Mouse (Mus musculus) heart, embryonic 14.5 days (tissue): ENCODE data around the gene Ccr5. TPM values are rescaled to one million over a fixed set of nuclear protein-coding genes. Genes with fewer than 3 reads are reported as not detected.
"Not testable (repeated sequence)": the region's sequence is repeated elsewhere in the genome, so short reads cannot be mapped to it uniquely, and the experiment has no call there.

Experiments used
- ATAC-seq: fragments of 200-750 bp; cut with Nextera tagmentation; 2 replicates; pipeline ENCODE4 v1.8.0; 2017; ENCODE audit warnings: low read depth, moderate TSS enrichment; ENCODE audit not compliant: insufficient number of reproducible peaks, insufficient read depth, low FRiP score
- H3K27ac ChIP-seq, 2 experiments: fragments of 200-500 bp in 1 of 2; fragments of 300-500 bp in 1 of 2; sonication (generic) in 1 of 2; replicated peaks in 1 of 2; 2 replicates each; pipeline ENCODE4 v1.5.1; 2012 to 2014; ENCODE audit warnings: low read depth in 2 of 2, low read length in 2 of 2, control low read depth in 1 of 2, mild to moderate bottlenecking in 1 of 2, mixed read lengths in 1 of 2; ENCODE audit not compliant: control insufficient read depth in 1 of 2, insufficient read depth in 1 of 2
- H3K27me3 ChIP-seq: fragments of 300-500 bp; sonication (generic); 2 replicates; pipeline ENCODE4 v1.6.1; 2014; ENCODE audit warnings: mild to moderate bottlenecking, low read length, control low read depth; ENCODE audit not compliant: control insufficient read depth, insufficient read depth
- H3K36me3 ChIP-seq: fragments of 300-500 bp; sonication (generic); 2 replicates; pipeline ENCODE4 v1.6.1; 2014; ENCODE audit warnings: mild to moderate bottlenecking, control low read depth, low read length, mixed read lengths; ENCODE audit not compliant: control insufficient read depth, insufficient read depth
- H3K4me1 ChIP-seq, 2 experiments: fragments of 200-500 bp in 1 of 2; fragments of 300-500 bp in 1 of 2; sonication (generic) in 1 of 2; 2 replicates each; pipeline ENCODE4 v1.6.1; 2012 to 2014; ENCODE audit warnings: low read length in 2 of 2, control low read depth in 1 of 2, mixed read lengths in 1 of 2; ENCODE audit not compliant: control insufficient read depth in 2 of 2, insufficient read depth in 2 of 2
- H3K4me2 ChIP-seq: fragments of 300-500 bp; sonication (generic); 2 replicates; pipeline ENCODE4 v1.6.1; 2014; ENCODE audit warnings: mild to moderate bottlenecking, low read length
- H3K4me3 ChIP-seq, 2 experiments: fragments of 200-500 bp in 1 of 2; fragments of 300-500 bp in 1 of 2; sonication (generic) in 1 of 2; 2 replicates each; pipeline ENCODE4 v1.5.1; 2012 to 2014; ENCODE audit warnings: low read length in 2 of 2, mild to moderate bottlenecking in 2 of 2, control low read depth in 1 of 2, low read depth in 1 of 2, moderate library complexity in 1 of 2; ENCODE audit not compliant: control insufficient read depth in 1 of 2, insufficient read depth in 1 of 2
- H3K9ac ChIP-seq: fragments of 300-500 bp; sonication (generic); 2 replicates; pipeline ENCODE4 v1.6.1; 2014; ENCODE audit warnings: mild to moderate bottlenecking, low read length
- H3K9me3 ChIP-seq: fragments of 300-500 bp; sonication (generic); 2 replicates; pipeline ENCODE4 v1.6.1; 2016; ENCODE audit warnings: low read length, control low read depth; ENCODE audit not compliant: control insufficient read depth
- WGBS: fragments of 180-500 bp; shearing (Covaris S2); extraction: QIAGEN DNeasy Blood & Tissue Kit; methylation state at CpG from one replicate; pipeline ENCODE4 v1.1.7; 2014; 5-methylcytosine and 5-hydroxymethylcytosine counted together
- polyA plus RNA-seq: library from polyadenylated mRNA; unstranded; fragments of >200 nt; fragmentation: Nextera tagmentation; extraction: Ambion mirVana; gene quantifications from 2 replicates; pipeline ENCODE4 v1.2.1, GENCODE M21; 2014

Gene Ccr5
- 0.61 and 1.9 TPM in 2 replicates for polyA plus RNA-seq

DNA sequence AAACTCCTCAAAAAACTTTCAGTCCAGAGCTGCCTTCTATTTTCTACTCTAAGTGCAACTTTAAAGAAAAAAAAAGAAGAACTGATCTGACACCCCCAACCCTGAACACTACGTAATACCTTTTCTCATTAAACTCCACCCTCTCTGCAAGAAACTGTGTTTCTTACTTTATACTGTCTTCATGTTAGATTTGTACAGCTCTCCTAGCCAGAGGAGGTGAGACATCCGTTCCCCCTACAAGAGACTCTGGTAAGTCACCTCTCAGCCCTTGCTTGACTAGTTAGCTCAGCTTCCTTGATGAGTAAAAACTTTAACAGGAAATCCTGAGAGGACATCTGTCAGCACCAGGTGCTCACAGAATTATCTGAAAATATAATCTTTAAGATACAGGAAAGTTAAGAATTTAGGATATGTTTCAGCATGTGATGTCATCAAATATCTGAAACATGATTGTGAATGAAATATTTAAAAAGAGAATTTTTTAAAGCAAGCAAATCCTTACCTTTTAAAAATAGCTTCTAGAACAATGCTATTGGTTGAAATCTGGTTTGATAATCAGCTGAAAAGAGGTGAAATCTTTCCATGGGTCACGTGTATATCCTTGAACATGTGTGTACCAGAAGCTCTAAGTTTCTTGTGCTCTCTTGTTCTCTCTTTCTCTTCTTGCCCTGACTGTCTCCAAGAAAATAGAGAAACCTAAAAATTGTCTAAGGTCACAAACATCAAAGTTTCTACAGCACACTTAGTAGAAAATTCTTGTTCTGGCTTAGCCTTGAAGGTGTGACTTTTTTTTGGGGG, at the start of gene Ccr5:
Gene Ccr5, plus strand, starts transcription at position 157 of the 798 bp plus-strand sequence.
- no peaks in the 10 kb centered on the region for H3K36me3 ChIP-seq
- 76% methylated on average over 3 of the region's 3 CpGs for WGBS
- ATAC-seq = no peak

DNA sequence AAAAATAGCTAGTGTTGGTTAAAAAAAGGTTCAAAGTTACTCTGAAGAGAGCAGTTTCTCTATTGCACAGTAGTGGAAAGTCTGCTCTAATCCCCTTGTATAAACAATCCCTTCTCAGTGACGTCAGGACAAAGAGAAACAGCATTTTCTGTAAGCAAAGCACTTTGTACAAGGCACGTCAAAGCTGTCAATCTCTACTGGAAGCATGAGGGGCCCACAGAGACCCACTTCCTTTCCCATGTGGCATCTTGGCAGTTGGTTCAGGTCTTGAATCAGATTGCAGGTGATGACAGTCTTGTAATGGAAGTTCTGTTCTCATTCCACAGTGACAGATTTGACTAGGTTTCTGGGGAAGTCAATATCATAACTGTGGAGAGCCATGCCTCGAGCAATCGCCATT, 41.5 kb upstream of the Ccr5 start:
- Histone ChIP-seq H3K4me2 (no peak overlapping the region), H3K9ac (no peak overlapping the region), H3K27ac (no peak overlapping the region), H3K36me3 (no peaks in the 10 kb centered on the region), H3K27me3 (no peaks in the 10 kb centered on the region), H3K4me3 (no peak overlapping the region), H3K4me1 (no peaks in the 10 kb centered on the region), H3K9me3 (no peaks in the 10 kb centered on the region)
- 53% methylated on average over 4 of the region's 4 CpGs for WGBS
- ATAC-seq = no peak

More for the DNA sequence above, at the start of gene Ccr5:
- no peaks in the 10 kb centered on the region for H3K27me3 ChIP-seq
- no peak within 1 kb of the TSS for H3K4me3 ChIP-seq
- no peaks in the 10 kb centered on the region for H3K9me3 ChIP-seq
- no peaks in the 10 kb centered on the region for H3K4me1 ChIP-seq
- H3K9ac ChIP-seq = no peak within 1 kb of the TSS
- no peak within 1 kb of the TSS for H3K27ac ChIP-seq
- H3K4me2 ChIP-seq = no peak within 1 kb of the TSS

DNA sequence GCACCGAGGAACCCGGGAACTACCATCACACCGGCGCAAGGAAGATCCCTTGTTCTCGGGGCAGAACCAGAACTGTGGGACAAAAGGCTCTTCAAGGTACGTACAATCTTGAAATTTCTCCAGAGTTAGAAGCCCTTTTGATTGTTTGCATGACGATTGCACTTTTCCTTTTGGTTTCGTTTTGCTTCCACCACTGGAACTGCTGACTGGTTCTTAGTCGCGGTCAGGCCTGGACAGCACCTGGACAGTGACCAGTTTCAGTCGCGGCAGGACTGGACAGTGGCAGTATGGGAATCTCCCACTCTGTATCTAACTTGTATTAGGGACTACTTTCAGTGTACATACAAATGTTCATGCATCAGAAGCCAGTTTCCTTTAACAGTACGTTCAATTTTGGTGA, 40.9 kb upstream of the Ccr5 start:
- not testable (repeated sequence) for H3K36me3 ChIP-seq, H3K4me1 ChIP-seq, H3K4me3 ChIP-seq, ATAC-seq, H3K27me3 ChIP-seq, H3K4me2 ChIP-seq, H3K9ac ChIP-seq, H3K9me3 ChIP-seq, H3K27ac ChIP-seq
- 89% methylated on average over 12 of the region's 13 CpGs for WGBS

DNA sequence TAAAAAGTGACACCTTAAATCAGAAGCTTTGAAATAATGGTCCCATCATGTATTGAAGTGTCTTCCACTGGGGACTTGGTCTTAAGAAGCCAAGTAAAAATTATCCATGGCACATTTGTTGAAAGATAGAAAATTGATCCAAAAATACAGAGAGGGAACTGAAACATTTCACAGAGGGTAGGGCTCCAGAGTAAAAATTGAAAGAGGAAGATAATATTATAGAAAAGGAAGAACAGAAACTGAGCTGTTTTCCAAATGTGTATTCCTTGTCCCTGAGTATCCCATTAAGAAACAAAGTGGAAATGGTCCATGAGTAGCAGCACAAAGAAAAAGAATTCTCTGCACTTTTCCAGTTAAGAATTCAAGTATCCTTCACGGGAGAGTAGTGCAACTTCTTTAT, 30.9 kb upstream of the Ccr5 start:
- no peaks in the 10 kb centered on the region for H3K4me1 ChIP-seq
- WGBS = 64% methylated on average over 1 of the region's 1 CpGs
- no peak for ATAC-seq

DNA sequence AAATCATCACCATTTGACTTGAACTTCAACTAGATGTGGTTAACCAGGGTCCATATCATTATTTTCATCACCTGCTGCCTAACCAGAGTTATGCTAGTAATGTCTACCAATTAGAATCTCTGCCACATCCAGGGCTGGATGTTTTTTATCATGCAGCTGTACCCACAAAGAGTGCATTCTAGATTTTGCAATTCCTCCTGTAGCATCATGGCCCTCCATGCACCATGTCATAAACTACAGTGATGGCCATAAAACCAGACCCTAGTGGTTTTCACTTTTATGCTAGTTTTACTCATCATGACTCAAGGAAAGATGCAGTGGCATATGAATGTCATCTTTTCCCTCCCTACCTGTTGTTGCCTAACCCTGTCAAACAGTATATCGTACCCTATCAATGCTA, 22.2 kb upstream of the Ccr5 start:
- 84% methylated on average over 1 of the region's 1 CpGs for WGBS
- H3K27me3 ChIP-seq = no peaks in the 10 kb centered on the region
- no peak for ATAC-seq

More for the DNA sequence above, 30.9 kb upstream of the Ccr5 start:
- Histone ChIP-seq H3K27me3 (no peaks in the 10 kb centered on the region), H3K9me3 (no peaks in the 10 kb centered on the region), H3K4me3 (no peak overlapping the region), H3K27ac (no peak overlapping the region), H3K4me2 (no peak overlapping the region), H3K9ac (no peak overlapping the region), H3K36me3 (no peaks in the 10 kb centered on the region)

DNA sequence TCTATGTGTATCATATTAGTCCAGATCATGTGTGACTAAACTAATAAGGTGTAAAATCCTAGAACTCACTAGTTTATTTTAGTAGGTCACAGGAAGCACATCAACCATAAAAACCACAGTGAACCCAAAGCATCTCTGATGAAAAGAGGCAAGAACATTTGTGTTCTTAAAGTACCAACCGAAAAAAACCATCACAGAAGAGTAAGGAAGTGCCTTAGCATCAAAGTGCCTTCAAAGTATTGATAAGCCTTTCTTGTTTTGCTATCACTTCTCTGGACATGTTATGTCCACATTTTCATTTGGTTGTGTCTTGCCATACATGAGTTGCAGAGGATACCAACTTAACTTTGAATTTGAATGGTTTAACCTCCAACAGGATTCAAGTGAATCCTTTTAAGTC, 21.0 kb upstream of the Ccr5 start:
- H3K27ac ChIP-seq = no peak overlapping the region
- no peaks in the 10 kb centered on the region for H3K4me1 ChIP-seq
- no peaks in the 10 kb centered on the region for H3K9me3 ChIP-seq
- no peaks in the 10 kb centered on the region for H3K27me3 ChIP-seq
- H3K9ac ChIP-seq = no peak overlapping the region
- no peak overlapping the region for H3K4me3 ChIP-seq
- no peak for ATAC-seq
- 88% methylated on average over 1 of the region's 1 CpGs for whole genome bisulfite sequencing
- no peak overlapping the region for H3K4me2 ChIP-seq
- no peaks in the 10 kb centered on the region for H3K36me3 ChIP-seq

More for the DNA sequence above, 22.2 kb upstream of the Ccr5 start:
- Histone ChIP-seq H3K4me3 (no peak overlapping the region), H3K27ac (no peak overlapping the region), H3K4me2 (no peak overlapping the region), H3K4me1 (no peaks in the 10 kb centered on the region), H3K9ac (no peak overlapping the region), H3K9me3 (no peaks in the 10 kb centered on the region), H3K36me3 (no peaks in the 10 kb centered on the region)

DNA sequence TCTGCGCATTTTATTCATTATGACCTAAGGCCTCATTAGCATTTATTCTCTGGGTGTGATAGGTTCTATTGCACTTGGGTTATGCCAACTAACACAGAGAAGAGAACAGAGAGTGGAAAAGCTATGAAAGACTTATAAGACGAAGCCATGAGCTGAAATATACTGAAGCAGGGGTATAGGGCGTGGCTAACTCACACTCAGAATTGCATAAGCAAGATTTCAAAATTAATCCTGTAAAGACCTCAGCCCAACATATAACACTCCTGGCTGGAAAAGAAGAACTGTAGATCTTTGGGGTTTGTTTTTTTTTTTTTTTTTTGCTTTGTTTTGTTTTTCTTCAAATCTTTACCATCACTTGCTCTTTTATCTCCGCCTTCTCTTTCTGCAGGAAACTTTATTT, 19.6 kb upstream of the Ccr5 start, which contains the start of gene Ccr2:
Gene Ccr2, plus strand, starts transcription at position 228 of the 400 bp plus-strand sequence.
- Histone ChIP-seq H3K9ac (no peak within 1 kb of the TSS), H3K27ac (no peak within 1 kb of the TSS), H3K27me3 (no peaks in the 10 kb centered on the region), H3K4me2 (no peak within 1 kb of the TSS), H3K36me3 (no peaks in the 10 kb centered on the region), H3K9me3 (no peaks in the 10 kb centered on the region), H3K4me1 (no peaks in the 10 kb centered on the region), H3K4me3 (no peak within 1 kb of the TSS)
- WGBS = 75% methylated on average over 4 of the region's 4 CpGs
- no peak for ATAC-seq

DNA sequence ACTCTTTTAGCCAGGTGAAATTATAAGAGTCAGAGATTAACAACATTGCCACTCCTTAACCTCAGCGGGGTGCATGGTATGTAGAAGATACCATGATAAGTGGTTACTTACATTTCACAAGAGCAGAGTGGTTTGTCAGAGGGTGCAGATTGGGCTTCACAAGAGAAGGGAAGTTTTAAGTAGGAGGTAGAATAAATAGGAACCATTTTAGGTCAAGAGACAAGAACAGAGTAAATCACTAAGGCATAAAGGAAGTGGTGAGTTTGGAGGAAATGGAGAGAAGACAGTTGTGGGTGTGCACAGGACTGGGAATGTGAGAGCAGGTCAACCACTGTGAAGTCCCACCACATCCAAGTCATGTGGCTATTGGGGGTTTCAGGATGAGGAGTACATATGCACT, 18.1 kb upstream of the Ccr5 start:
- 58% methylated on average over 1 of the region's 1 CpGs for WGBS
- H3K4me1 ChIP-seq = no peaks in the 10 kb centered on the region
- no peaks in the 10 kb centered on the region for H3K9me3 ChIP-seq
- no peak overlapping the region for H3K27ac ChIP-seq
- H3K36me3 ChIP-seq = no peaks in the 10 kb centered on the region
- no peaks in the 10 kb centered on the region for H3K27me3 ChIP-seq
- no peak overlapping the region for H3K4me2 ChIP-seq
- H3K9ac ChIP-seq = no peak overlapping the region
- ATAC-seq = no peak
- H3K4me3 ChIP-seq = no peak overlapping the region
